Mouse (Mus musculus): Measurements from ENCODE around the gene Meioc. TPM values are rescaled to one million over a fixed set of nuclear protein-coding genes. Genes with fewer than 3 reads are reported as not detected.

Meioc gene
- polyA plus RNA-seq, 1 experiment: 38.8 TPM

GRCm38 (mm10) chr11:102725574-102725973 lies 62.1 kb downstream of the Meioc start:
- no peaks in the 10 kb centered on the region for H3K36me3 ChIP-seq (ENCODE audit: control insufficient read depth, insufficient read depth, low read length)
- no peak overlapping the region for H3K4me3 ChIP-seq (ENCODE audit: control insufficient read depth, low read depth, low read length)
- TF ChIP-seq POLR2A (IDR thresholded peaks at IDR 0.05; ENCODE audit: control insufficient read depth, low read depth, low read length): no peak
- no peak; the same call in 1 of the 2 replicates for TF ChIP-seq CTCF (IDR thresholded peaks at IDR 0.05; ENCODE audit: control insufficient read depth, insufficient read depth, insufficient replicate concordance, low read depth, low read length)
- peaks cover 3% of the 10 kb centered on the region for H3K4me1 ChIP-seq (ENCODE audit: control insufficient read depth, insufficient read depth, low read length)
- no peak overlapping the region for H3K27ac ChIP-seq (ENCODE audit: control insufficient read depth, insufficient read depth, low read depth, low read length)
- H3K27me3 ChIP-seq (ENCODE audit: control insufficient read depth, insufficient read depth, low read length): no peaks in the 10 kb centered on the region

- H3K27ac ChIP-seq (ENCODE audit: control insufficient read depth, insufficient read depth, low read depth, low read length): no peak overlapping the region
- H3K36me3 ChIP-seq (ENCODE audit: control insufficient read depth, insufficient read depth, low read length): no peaks in the 10 kb centered on the region
- no peaks in the 10 kb centered on the region for H3K27me3 ChIP-seq (ENCODE audit: control insufficient read depth, insufficient read depth, low read length)
- TF ChIP-seq CTCF (IDR thresholded peaks at IDR 0.05; ENCODE audit: control insufficient read depth, insufficient read depth, insufficient replicate concordance, low read depth, low read length) (no peak), POLR2A (IDR thresholded peaks at IDR 0.05; ENCODE audit: control insufficient read depth, low read depth, low read length) (no peak)
- no peak overlapping the region for H3K4me3 ChIP-seq (ENCODE audit: control insufficient read depth, low read depth, low read length)
- peaks cover 3% of the 10 kb centered on the region for H3K4me1 ChIP-seq (ENCODE audit: control insufficient read depth, insufficient read depth, low read length)
Measured at GRCm38 (mm10) chr11:102728614-102729013, 65.1 kb downstream of the Meioc start.

- Histone ChIP-seq H3K27me3 (ENCODE audit: control insufficient read depth, insufficient read depth, low read length) (no peaks in the 10 kb centered on the region), H3K36me3 (ENCODE audit: control insufficient read depth, insufficient read depth, low read length) (no peaks in the 10 kb centered on the region), H3K4me1 (ENCODE audit: control insufficient read depth, insufficient read depth, low read length) (peaks cover 3% of the 10 kb centered on the region), H3K4me3 (ENCODE audit: control insufficient read depth, low read depth, low read length) (no peak overlapping the region), H3K27ac (ENCODE audit: control insufficient read depth, insufficient read depth, low read depth, low read length) (no peak overlapping the region)
- TF ChIP-seq POLR2A (IDR thresholded peaks at IDR 0.05; ENCODE audit: control insufficient read depth, low read depth, low read length) (no peak), CTCF (IDR thresholded peaks at IDR 0.05; ENCODE audit: control insufficient read depth, insufficient read depth, insufficient replicate concordance, low read depth, low read length) (no peak)
Measured at GRCm38 (mm10) chr11:102729835-102730234, 66.3 kb downstream of the Meioc start.

GRCm38 (mm10) chr11:102731366-102731765 lies 67.8 kb downstream of the Meioc start:
- Histone ChIP-seq H3K4me1 (ENCODE audit: control insufficient read depth, insufficient read depth, low read length) (peaks cover 3% of the 10 kb centered on the region), H3K4me3 (ENCODE audit: control insufficient read depth, low read depth, low read length) (no peak overlapping the region), H3K27me3 (ENCODE audit: control insufficient read depth, insufficient read depth, low read length) (no peaks in the 10 kb centered on the region), H3K36me3 (ENCODE audit: control insufficient read depth, insufficient read depth, low read length) (no peaks in the 10 kb centered on the region), H3K27ac (ENCODE audit: control insufficient read depth, insufficient read depth, low read depth, low read length) (no peak overlapping the region)
- TF ChIP-seq POLR2A (IDR thresholded peaks at IDR 0.05; ENCODE audit: control insufficient read depth, low read depth, low read length) (no peak), CTCF (IDR thresholded peaks at IDR 0.05; ENCODE audit: control insufficient read depth, insufficient read depth, insufficient replicate concordance, low read depth, low read length) (no peak)

Other genes starting within 250 kb of the Meioc start
- gene Grn, start 233.4 kb upstream of the Meioc start, polyA plus RNA-seq (2012; rRNA removed): 21.1 TPM in 2 replicates
- gene Fam171a2, start 216.0 kb upstream of the Meioc start, polyA plus RNA-seq (2012; rRNA removed): 0.88 and 1.2 TPM in 2 replicates
- gene Itga2b, start 193.6 kb upstream of the Meioc start, polyA plus RNA-seq (2012; rRNA removed): 3.4 and 5.2 TPM in 2 replicates
- gene Gpatch8, start 107.3 kb upstream of the Meioc start, polyA plus RNA-seq (2012; rRNA removed): 15.4 and 16.7 TPM in 2 replicates
- 0.40 and 0.51 TPM in 2 replicates for gene Gm11627, start 84.3 kb upstream of the Meioc start, polyA plus RNA-seq (2012; rRNA removed)
- gene Fzd2, start 59.3 kb upstream of the Meioc start, polyA plus RNA-seq (2012; rRNA removed): 1.1 and 2.0 TPM in 2 replicates
- 6.7 and 7.4 TPM in 2 replicates for gene Ccdc43, start 34.1 kb downstream of the Meioc start, polyA plus RNA-seq (2012; rRNA removed)
- 12.9 and 14.8 TPM in 2 replicates for gene Adam11, start 97.7 kb downstream of the Meioc start, polyA plus RNA-seq (2012; rRNA removed)
- gene Gjc1, start 156.0 kb downstream of the Meioc start, polyA plus RNA-seq (2012; rRNA removed): 9.9 and 10.1 TPM in 2 replicates
- 1.0 and 1.3 TPM in 2 replicates for gene Higd1b, start 172.1 kb downstream of the Meioc start, polyA plus RNA-seq (2012; rRNA removed)
- gene Eftud2, start 217.3 kb downstream of the Meioc start, polyA plus RNA-seq (2012; rRNA removed): 72.5 and 83.8 TPM in 2 replicates
- gene Ccdc103, start 217.5 kb downstream of the Meioc start, polyA plus RNA-seq (2012; rRNA removed): 19.8 and 22.9 TPM in 2 replicates
- gene Fam187a, start 221.5 kb downstream of the Meioc start, polyA plus RNA-seq (2012; rRNA removed): 18.7 and 19.2 TPM in 2 replicates
- 0.32 and 0.62 TPM in 2 replicates for gene Gfap, start 237.2 kb downstream of the Meioc start, polyA plus RNA-seq (2012; rRNA removed)